Mouse (Mus musculus): Measurements from ENCODE around the gene Gm48552. TPM values are rescaled to one million over a fixed set of nuclear protein-coding genes. Genes with fewer than 3 reads are reported as not detected.

The Gm48552 gene
- polyA plus RNA-seq, 1 experiment from 2014 or later: 0.36 TPM

GRCm38 (mm10) chr10:81387716-81388115, 1.1 kb upstream of the Gm48552 start:
- 94% methylated on average over 20 of the region's 20 CpGs for WGBS
- peaks cover 15% of the 10 kb centered on the region; the same call in 1 of the 2 replicates for H3K36me3 ChIP-seq (ENCODE audit: control insufficient read depth, insufficient read depth, low read length)
- H3K9ac ChIP-seq (ENCODE audit: low read length): no peak overlapping the region
- no peak overlapping the region for H3K4me3 ChIP-seq (ENCODE audit: low read depth, low read length)
- no peak overlapping the region for H3K4me2 ChIP-seq (replicated peaks; ENCODE audit: low read depth)
- no peak overlapping the region for H3K27ac ChIP-seq (replicated peaks)
- H3K9me3 ChIP-seq (ENCODE audit: control insufficient read depth, low read length): no peaks in the 10 kb centered on the region
- no peak for DNase-seq (ENCODE audit: low spot score)
- no peaks in the 10 kb centered on the region for H3K27me3 ChIP-seq (ENCODE audit: control insufficient read depth, insufficient read depth, low read length)
- no peak for ATAC-seq (ENCODE audit: low FRiP score, low TSS enrichment)
- peaks cover 11% of the 10 kb centered on the region; the same call in 1 of the 2 replicates for H3K4me1 ChIP-seq (replicated peaks; ENCODE audit: control insufficient read depth, insufficient read depth)
- no peak for TF ChIP-seq EP300 (optimal IDR thresholded peaks at IDR 0.05)
- no peak for TF ChIP-seq CTCF (IDR thresholded peaks at IDR 0.05; ENCODE audit: low read depth)

- WGBS: 42% methylated on average over 3 of the region's 3 CpGs
- H3K27ac ChIP-seq (replicated peaks): 0 out of 2 replicates have a peak overlapping the region, but pooled peaks have one; percentile 24
- H3K4me1 ChIP-seq (replicated peaks; ENCODE audit: control insufficient read depth, insufficient read depth): peaks cover 13% of the 10 kb centered on the region
- no peaks in the 10 kb centered on the region for H3K9me3 ChIP-seq (ENCODE audit: control insufficient read depth, low read length)
- peak overlapping the region; percentile 31; the same call in 1 of the 2 replicates for H3K9ac ChIP-seq (ENCODE audit: low read length)
- H3K4me3 ChIP-seq (ENCODE audit: low read depth, low read length): no peak overlapping the region
- no peak overlapping the region for H3K4me2 ChIP-seq (replicated peaks; ENCODE audit: low read depth)
- no peak for ATAC-seq (ENCODE audit: low FRiP score, low TSS enrichment)
- H3K36me3 ChIP-seq (ENCODE audit: control insufficient read depth, insufficient read depth, low read length): peaks cover 15% of the 10 kb centered on the region; the same call in 1 of the 2 replicates
- H3K27me3 ChIP-seq (ENCODE audit: control insufficient read depth, insufficient read depth, low read length): no peaks in the 10 kb centered on the region
- DNase-seq (ENCODE audit: low spot score): no peak
- TF ChIP-seq EP300 (optimal IDR thresholded peaks at IDR 0.05) (no peak), CTCF (IDR thresholded peaks at IDR 0.05; ENCODE audit: low read depth) (no peak)
These were observed 568 bp downstream of the Gm48552 start for GRCm38 (mm10) chr10:81389373-81389772.

GRCm38 (mm10) chr10:81389801-81390677, 1.2 kb downstream of the Gm48552 start:
- Histone ChIP-seq H3K9ac (ENCODE audit: low read length) (peak overlapping the region; percentile 31; the same call in 1 of the 2 replicates), H3K9me3 (ENCODE audit: control insufficient read depth, low read length) (no peaks in the 10 kb centered on the region), H3K4me2 (replicated peaks; ENCODE audit: low read depth) (no peak overlapping the region), H3K4me1 (replicated peaks; ENCODE audit: control insufficient read depth, insufficient read depth) (peaks cover 12% of the 10 kb centered on the region), H3K27ac (replicated peaks) (0 out of 2 replicates have a peak overlapping the region, but pooled peaks have one; percentile 24), H3K36me3 (ENCODE audit: control insufficient read depth, insufficient read depth, low read length) (peaks cover 15% of the 10 kb centered on the region; the same call in 1 of the 2 replicates), H3K4me3 (ENCODE audit: low read depth, low read length) (no peak overlapping the region), H3K27me3 (ENCODE audit: control insufficient read depth, insufficient read depth, low read length) (no peaks in the 10 kb centered on the region)
- DNase-seq (ENCODE audit: low spot score) (peak; percentile 84), ATAC-seq (ENCODE audit: low FRiP score, low TSS enrichment) (peak; percentile 39)
- TF ChIP-seq CTCF (IDR thresholded peaks at IDR 0.05; ENCODE audit: low read depth): peak; percentile 93
- TF ChIP-seq EP300 (optimal IDR thresholded peaks at IDR 0.05): no peak
- WGBS: 57% methylated on average over 23 of the region's 23 CpGs

- ATAC-seq (ENCODE audit: low FRiP score, low TSS enrichment): no peak
- no peaks in the 10 kb centered on the region for H3K27me3 ChIP-seq (ENCODE audit: control insufficient read depth, insufficient read depth, low read length)
- no peak overlapping the region for H3K4me2 ChIP-seq (replicated peaks; ENCODE audit: low read depth)
- 85% methylated on average over 13 of the region's 13 CpGs for WGBS
- no peak overlapping the region for H3K4me3 ChIP-seq (ENCODE audit: low read depth, low read length)
- peaks cover 15% of the 10 kb centered on the region; the same call in 1 of the 2 replicates for H3K36me3 ChIP-seq (ENCODE audit: control insufficient read depth, insufficient read depth, low read length)
- no peak overlapping the region for H3K27ac ChIP-seq (replicated peaks)
- H3K4me1 ChIP-seq (replicated peaks; ENCODE audit: control insufficient read depth, insufficient read depth): peaks cover 6% of the 10 kb centered on the region
- no peak for TF ChIP-seq CTCF (IDR thresholded peaks at IDR 0.05; ENCODE audit: low read depth)
- no peak for TF ChIP-seq EP300 (optimal IDR thresholded peaks at IDR 0.05)
- no peak for DNase-seq (ENCODE audit: low spot score)
- no peaks in the 10 kb centered on the region for H3K9me3 ChIP-seq (ENCODE audit: control insufficient read depth, low read length)
- H3K9ac ChIP-seq (ENCODE audit: low read length): no peak overlapping the region
These were observed 1.8 kb downstream of the Gm48552 start for GRCm38 (mm10) chr10:81390678-81390965.

- Histone ChIP-seq H3K9ac (ENCODE audit: low read length) (no peak overlapping the region), H3K9me3 (ENCODE audit: control insufficient read depth, low read length) (no peaks in the 10 kb centered on the region), H3K27ac (replicated peaks) (no peak overlapping the region), H3K4me2 (replicated peaks; ENCODE audit: low read depth) (no peak overlapping the region), H3K36me3 (ENCODE audit: control insufficient read depth, insufficient read depth, low read length) (peaks cover 9% of the 10 kb centered on the region; the same call in 1 of the 2 replicates), H3K4me3 (ENCODE audit: low read depth, low read length) (no peak overlapping the region), H3K4me1 (replicated peaks; ENCODE audit: control insufficient read depth, insufficient read depth) (peaks cover 6% of the 10 kb centered on the region; the same call in 1 of the 2 replicates), H3K27me3 (ENCODE audit: control insufficient read depth, insufficient read depth, low read length) (no peaks in the 10 kb centered on the region)
- ATAC-seq (ENCODE audit: low FRiP score, low TSS enrichment): peak; percentile 30; the same call in 1 of the 2 replicates
- DNase-seq (ENCODE audit: low spot score): peak; percentile 69
- 73% methylated on average over 6 of the region's 6 CpGs for WGBS
- no peak for TF ChIP-seq CTCF (IDR thresholded peaks at IDR 0.05; ENCODE audit: low read depth)
- TF ChIP-seq EP300 (optimal IDR thresholded peaks at IDR 0.05): no peak
These were observed 3.5 kb downstream of the Gm48552 start for GRCm38 (mm10) chr10:81392270-81392669.

- ATAC-seq (ENCODE audit: low FRiP score, low TSS enrichment): peak; percentile 19
- Histone ChIP-seq H3K9me3 (ENCODE audit: control insufficient read depth, low read length) (no peaks in the 10 kb centered on the region), H3K36me3 (ENCODE audit: control insufficient read depth, insufficient read depth, low read length) (peaks cover 4% of the 10 kb centered on the region; the same call in 1 of the 2 replicates), H3K4me1 (replicated peaks; ENCODE audit: control insufficient read depth, insufficient read depth) (peaks cover 6% of the 10 kb centered on the region; the same call in 1 of the 2 replicates), H3K27ac (replicated peaks) (peak within 1 kb of the TSS; percentile 69), H3K27me3 (ENCODE audit: control insufficient read depth, insufficient read depth, low read length) (no peaks in the 10 kb centered on the region), H3K4me3 (ENCODE audit: low read depth, low read length) (peak within 1 kb of the TSS; percentile 30), H3K4me2 (replicated peaks; ENCODE audit: low read depth) (peak within 1 kb of the TSS; percentile 56), H3K9ac (ENCODE audit: low read length) (peak within 1 kb of the TSS; percentile 18)
- TF ChIP-seq EP300 (optimal IDR thresholded peaks at IDR 0.05): no peak
- no peak for TF ChIP-seq CTCF (IDR thresholded peaks at IDR 0.05; ENCODE audit: low read depth)
- peak; percentile 62 for DNase-seq (ENCODE audit: low spot score)
- 50% methylated on average over 14 of the region's 14 CpGs for WGBS
These were observed 4.0 kb downstream of the Gm48552 start, which contains the start of gene Smim24 for GRCm38 (mm10) chr10:81392781-81393185. Gene Smim24 (plus strand): TSS chr10:81393051.
